ENCODE assay signal across 8 mouse cellular contexts in genomic region chr1:40224539-40225284, GRCm38 (mm10). TPM values are rescaled to one million over a fixed set of nuclear protein-coding genes. Genes with fewer than 3 reads are reported as not detected.
DNase-seq lines count a peak whose midpoint lies in the region; ATAC-seq and TF ChIP-seq lines count a peak whose summit lies in the region.

Gene Il1r1 (plus strand): TSS chr1:40225080.

- H3K27ac ChIP-seq in liver, embryonic 15.5 days (replicated peaks) = peak within 1 kb of the TSS; percentile 61
- H3K27ac ChIP-seq in spleen, adult 2 months (ENCODE audit: insufficient read depth, low read length) = peak within 1 kb of the TSS; percentile 22; the same call in 1 of the 2 replicates

- peak; percentile 97 for ATAC-seq in hematopoietic stem cell, adult 5-6 weeks (replicated peaks in 1 of 2; ENCODE audit: insufficient read depth in 1 of 2, low FRiP score in 2 of 2, low TSS enrichment in 1 of 2, low read depth in 1 of 2, poor library complexity in 2 of 2, severe bottlenecking in 2 of 2)
- ATAC-seq in liver, embryonic 15.5 days (ENCODE audit: insufficient read depth) = peak; percentile 34

- no peak for TF ChIP-seq POLR2A in spleen, adult 2 months (IDR thresholded peaks at IDR 0.05; ENCODE audit: low read depth, low read length)

- 33% methylated on average over 12 of the region's 12 CpGs for WGBS in liver, embryonic 15.5 days (ENCODE audit: insufficient replicate concordance)
- WGBS in spleen, adult 2 months = 22% methylated on average over 12 of the region's 12 CpGs

- H3K36me3 ChIP-seq in liver, embryonic 15.5 days (replicated peaks) = no peaks in the 10 kb centered on the region
- H3K36me3 ChIP-seq in spleen, adult 2 months (ENCODE audit: control insufficient read depth, insufficient read depth, low read length) = no peaks in the 10 kb centered on the region

- no peak for TF ChIP-seq CTCF in spleen, adult 2 months (IDR thresholded peaks at IDR 0.05; ENCODE audit: extremely low read depth, insufficient read depth, insufficient read length, insufficient replicate concordance)

- DNase-seq in right cerebral cortex, postnatal 4 days = peak; percentile 24
- no peak for DNase-seq in right cerebral cortex, adult 18-20 months
- peak; percentile 94 for DNase-seq in fibroblast of lung, adult 2 months (ENCODE audit: low read depth)
- peak in 1 of 2 experiments; percentile 18 for DNase-seq in spleen, adult 2 months (ENCODE audit: low read depth in 1 of 2, low spot score in 2 of 2)
- DNase-seq in retina, postnatal 1 day = no peak
- no peak for DNase-seq in frontal cortex, postnatal 36 days (ENCODE audit: low spot score in 2 of 2)

- H3K27me3 ChIP-seq in liver, embryonic 15.5 days = no peaks in the 10 kb centered on the region
- no peaks in the 10 kb centered on the region for H3K27me3 ChIP-seq in spleen, adult 2 months (ENCODE audit: control insufficient read depth, insufficient read depth, low read length)

- H3K9ac ChIP-seq in liver, embryonic 15.5 days = no peak within 1 kb of the TSS

- H3K9me3 ChIP-seq in liver, embryonic 15.5 days (replicated peaks) = no peaks in the 10 kb centered on the region

- peak within 1 kb of the TSS; percentile 21 for H3K4me3 ChIP-seq in liver, embryonic 15.5 days (replicated peaks)
- H3K4me3 ChIP-seq in spleen, adult 2 months (ENCODE audit: extremely low read depth, insufficient read depth, insufficient read length) = peak within 1 kb of the TSS; percentile 5; the same call in 1 of the 2 replicates

- H3K4me2 ChIP-seq in liver, embryonic 15.5 days = peak within 1 kb of the TSS; percentile 39

- H3K4me1 ChIP-seq in liver, embryonic 15.5 days (replicated peaks) = peaks cover 28% of the 10 kb centered on the region
- H3K4me1 ChIP-seq in spleen, adult 2 months (ENCODE audit: control insufficient read depth, insufficient read depth, insufficient read length) = 0 out of 2 replicates have a peak, but pooled peaks cover 2% of the 10 kb centered on the region

RNA-seq across cellular contexts. Expression of gene Il1r1, which starts in this region (rescaled TPM):
- 45.8 and 47.6 TPM in 2 replicates for total RNA-seq in hematopoietic stem cell, adult 5-6 weeks (2017)
- polyA plus RNA-seq in liver, embryonic 15.5 days (2015; fragmentation: Nextera tagmentation; extraction: Ambion mirVana) = 7.5 TPM in 2 replicates
- 3.9 and 5.2 TPM in 2 replicates for polyA plus RNA-seq in spleen, adult 2 months (2012; rRNA removed)

Comparison
In these comparisons a context has a peak if more than half of its experiments do, and no peak if none do; other contexts are left out.
1. DNase-seq: peak in right cerebral cortex, postnatal 4 days (single experiment) and fibroblast of lung, adult 2 months (single experiment); none in right cerebral cortex, adult 18-20 months (single experiment), retina, postnatal 1 day (single experiment) and frontal cortex, postnatal 36 days (0 of 2).